Mouse (Mus musculus): ENCODE results near the gene Myo18b. TPM values are rescaled to one million over a fixed set of nuclear protein-coding genes. Genes with fewer than 3 reads are reported as not detected.

The Myo18b gene
- 2.0 and 4.1 TPM in 2 replicates for polyA plus RNA-seq (2015; fragmentation: Nextera tagmentation; extraction: Ambion mirVana)

DNA sequence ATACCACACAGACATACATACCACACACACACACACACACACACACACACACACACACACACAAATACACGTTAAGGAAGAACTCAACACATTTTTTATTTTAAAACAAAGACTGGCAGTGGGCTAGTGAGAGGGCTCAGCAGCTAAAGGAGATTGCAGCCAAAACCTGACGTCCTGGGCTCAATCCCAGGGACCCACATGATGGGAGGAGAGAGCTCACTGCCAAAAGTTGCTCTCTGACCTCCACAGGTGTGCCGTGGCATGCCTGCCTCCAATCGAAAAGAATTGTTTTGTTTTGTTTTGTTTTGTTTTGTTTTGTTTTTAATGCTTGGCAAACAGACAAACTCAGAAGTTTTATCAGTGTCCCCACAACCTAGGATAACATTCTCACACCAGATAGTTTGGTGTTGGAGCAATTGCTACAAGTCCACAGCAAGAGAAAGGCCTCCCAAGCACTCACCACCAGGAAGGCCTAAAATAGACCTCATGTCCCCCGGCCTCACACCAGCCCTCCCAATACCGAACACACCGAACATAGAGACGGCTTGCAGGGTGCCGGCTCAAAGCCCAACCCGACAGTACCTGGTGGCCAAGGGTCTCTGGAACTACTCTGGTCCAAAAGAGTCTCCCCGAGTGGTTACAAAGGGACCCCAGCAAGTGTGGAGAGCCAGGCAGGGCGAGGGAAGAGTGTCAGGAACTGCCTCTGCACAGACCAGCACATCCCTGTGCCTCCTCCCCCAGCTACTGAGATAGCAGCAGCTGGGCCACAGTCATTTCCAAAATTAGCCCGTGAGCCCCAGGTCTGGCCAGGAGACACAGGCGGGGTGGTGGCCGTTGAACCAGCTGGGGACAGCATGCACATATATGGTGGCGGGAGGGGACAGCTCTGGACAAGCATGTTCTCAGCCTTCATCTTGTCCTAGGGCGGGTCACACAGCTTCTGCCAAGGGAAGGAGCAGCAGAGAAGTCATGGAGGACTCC, at the start of gene Myo18b:
TSS of gene Myo18b (minus strand) at position 689 of the 981 bp plus-strand sequence.
- Histone ChIP-seq H3K27ac (no peak within 1 kb of the TSS), H3K9me3 (no peaks in the 10 kb centered on the region; the same call in 1 of the 2 replicates), H3K27me3 (no peaks in the 10 kb centered on the region), H3K4me3 (no peak within 1 kb of the TSS), H3K36me3 (no peaks in the 10 kb centered on the region), H3K9ac (no peak within 1 kb of the TSS), H3K4me2 (no peak within 1 kb of the TSS), H3K4me1 (no peaks in the 10 kb centered on the region)
- WGBS: 75% methylated on average over 17 of the region's 17 CpGs
- ATAC-seq (ENCODE audit: insufficient number of reproducible peaks, low FRiP score, low TSS enrichment, low read depth): peak; percentile 50; the same call in 1 of the 2 replicates

- Histone ChIP-seq H3K4me3 (no peak overlapping the region), H3K4me1 (0 out of 2 replicates have a peak, but pooled peaks cover 2% of the 10 kb centered on the region), H3K9me3 (no peaks in the 10 kb centered on the region), H3K27me3 (no peaks in the 10 kb centered on the region), H3K36me3 (0 out of 2 replicates have a peak, but pooled peaks cover 3% of the 10 kb centered on the region), H3K9ac (no peak overlapping the region), H3K4me2 (no peak overlapping the region), H3K27ac (no peak overlapping the region)
- WGBS: 54% methylated on average over 7 of the region's 7 CpGs
- no peak for ATAC-seq (ENCODE audit: insufficient number of reproducible peaks, low FRiP score, low TSS enrichment, low read depth)
Observed at GRCm38 (mm10) chr5:112945925-112946324, 49.8 kb upstream of the Myo18b start.

DNA sequence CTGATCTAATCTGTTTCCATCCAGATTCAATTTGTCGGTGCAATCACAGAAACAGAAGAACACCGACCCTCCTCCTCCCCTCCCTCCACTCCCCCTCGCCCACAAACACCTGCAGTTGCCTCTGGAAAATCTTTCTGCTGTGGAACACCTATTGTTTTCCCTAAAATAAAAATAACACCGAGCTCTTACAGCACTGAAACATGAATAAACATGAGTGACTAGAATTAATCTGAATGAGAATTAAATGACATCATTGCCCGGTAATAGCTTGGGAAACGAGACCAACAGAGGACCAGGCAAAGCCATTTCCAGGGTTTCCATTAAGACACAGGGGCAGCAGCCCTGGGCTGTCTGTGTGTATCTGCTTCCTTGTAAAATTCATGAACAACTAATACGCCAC, 46.1 kb upstream of the Myo18b start:
- no peak overlapping the region for H3K4me2 ChIP-seq
- H3K27me3 ChIP-seq: no peaks in the 10 kb centered on the region
- peaks cover 12% of the 10 kb centered on the region; the same call in 1 of the 2 replicates for H3K36me3 ChIP-seq
- H3K9ac ChIP-seq: no peak overlapping the region
- ATAC-seq (ENCODE audit: insufficient number of reproducible peaks, low FRiP score, low TSS enrichment, low read depth): no peak
- 52% methylated on average over 7 of the region's 7 CpGs for WGBS
- H3K4me1 ChIP-seq: 0 out of 2 replicates have a peak, but pooled peaks cover 2% of the 10 kb centered on the region
- H3K9me3 ChIP-seq: no peaks in the 10 kb centered on the region
- H3K4me3 ChIP-seq: no peak overlapping the region
- H3K27ac ChIP-seq: no peak overlapping the region

GRCm38 (mm10) chr5:112941001-112941400, 44.8 kb upstream of the Myo18b start:
- Histone ChIP-seq H3K27ac (no peak overlapping the region), H3K4me1 (0 out of 2 replicates have a peak, but pooled peaks cover 2% of the 10 kb centered on the region), H3K9ac (no peak overlapping the region), H3K4me2 (no peak overlapping the region), H3K36me3 (peaks cover 12% of the 10 kb centered on the region; the same call in 1 of the 2 replicates), H3K4me3 (no peak overlapping the region), H3K9me3 (no peaks in the 10 kb centered on the region), H3K27me3 (no peaks in the 10 kb centered on the region)
- ATAC-seq (ENCODE audit: insufficient number of reproducible peaks, low FRiP score, low TSS enrichment, low read depth): no peak
- 87% methylated on average over 12 of the region's 12 CpGs for WGBS

GRCm38 (mm10) chr5:112936632-112937031, 40.5 kb upstream of the Myo18b start:
- Histone ChIP-seq H3K4me1 (peaks cover 11% of the 10 kb centered on the region), H3K9me3 (no peaks in the 10 kb centered on the region), H3K4me2 (no peak overlapping the region), H3K4me3 (no peak overlapping the region), H3K36me3 (peaks cover 19% of the 10 kb centered on the region; the same call in 1 of the 2 replicates), H3K27ac (no peak overlapping the region), H3K9ac (no peak overlapping the region), H3K27me3 (no peaks in the 10 kb centered on the region)
- ATAC-seq (ENCODE audit: insufficient number of reproducible peaks, low FRiP score, low TSS enrichment, low read depth): no peak
- WGBS: 71% methylated on average over 10 of the region's 10 CpGs

- H3K27me3 ChIP-seq: no peaks in the 10 kb centered on the region
- no peaks in the 10 kb centered on the region for H3K9me3 ChIP-seq
- H3K4me1 ChIP-seq: peaks cover 11% of the 10 kb centered on the region
- ATAC-seq (ENCODE audit: insufficient number of reproducible peaks, low FRiP score, low TSS enrichment, low read depth): no peak
- H3K4me2 ChIP-seq: no peak overlapping the region
- no peak overlapping the region for H3K4me3 ChIP-seq
- H3K27ac ChIP-seq: no peak overlapping the region
- 80% methylated on average over 8 of the region's 8 CpGs for WGBS
- H3K9ac ChIP-seq: no peak overlapping the region
- H3K36me3 ChIP-seq: peaks cover 19% of the 10 kb centered on the region; the same call in 1 of the 2 replicates
Observed at GRCm38 (mm10) chr5:112935436-112935835, 39.3 kb upstream of the Myo18b start.

GRCm38 (mm10) chr5:112932878-112933567, 36.9 kb upstream of the Myo18b start:
- H3K27me3 ChIP-seq: no peaks in the 10 kb centered on the region
- no peak for ATAC-seq (ENCODE audit: insufficient number of reproducible peaks, low FRiP score, low TSS enrichment, low read depth)
- no peak overlapping the region for H3K27ac ChIP-seq
- H3K9me3 ChIP-seq: no peaks in the 10 kb centered on the region
- WGBS: 57% methylated on average over 11 of the region's 11 CpGs
- H3K9ac ChIP-seq: no peak overlapping the region
- 0 out of 2 replicates have a peak, but pooled peaks cover 13% of the 10 kb centered on the region for H3K36me3 ChIP-seq
- no peak overlapping the region for H3K4me2 ChIP-seq
- no peak overlapping the region for H3K4me3 ChIP-seq
- H3K4me1 ChIP-seq: peaks cover 16% of the 10 kb centered on the region

DNA sequence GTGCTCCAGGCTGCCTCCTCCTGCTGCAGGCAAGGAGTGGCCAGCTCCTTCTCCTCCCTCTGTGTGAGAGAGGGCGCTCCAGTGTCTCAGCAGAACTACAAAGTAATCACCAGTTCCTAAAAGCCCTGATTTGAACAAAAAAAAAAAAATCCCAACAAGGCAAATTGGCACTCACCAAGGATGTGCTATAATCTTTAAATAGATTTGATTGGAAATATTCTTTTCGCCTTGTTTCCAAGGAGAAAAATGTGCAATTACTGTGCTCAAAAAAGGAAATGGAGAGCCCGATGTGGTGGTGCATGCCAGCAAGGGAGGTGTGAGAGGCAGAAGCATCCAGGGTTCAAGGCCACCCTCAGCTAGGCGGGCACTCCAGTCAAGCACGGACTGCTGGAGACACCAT, 35.7 kb upstream of the Myo18b start:
- no peak for ATAC-seq (ENCODE audit: insufficient number of reproducible peaks, low FRiP score, low TSS enrichment, low read depth)
- H3K4me3 ChIP-seq: no peak overlapping the region
- peaks cover 16% of the 10 kb centered on the region for H3K4me1 ChIP-seq
- no peaks in the 10 kb centered on the region for H3K27me3 ChIP-seq
- 80% methylated on average over 5 of the region's 5 CpGs for WGBS
- no peaks in the 10 kb centered on the region for H3K9me3 ChIP-seq
- 0 out of 2 replicates have a peak, but pooled peaks cover 10% of the 10 kb centered on the region for H3K36me3 ChIP-seq
- no peak overlapping the region for H3K27ac ChIP-seq
- H3K9ac ChIP-seq: no peak overlapping the region
- no peak overlapping the region for H3K4me2 ChIP-seq

GRCm38 (mm10) chr5:112928201-112928881, 32.2 kb upstream of the Myo18b start:
- no peak overlapping the region for H3K4me3 ChIP-seq
- no peaks in the 10 kb centered on the region for H3K27me3 ChIP-seq
- peaks cover 7% of the 10 kb centered on the region; the same call in 1 of the 2 replicates for H3K4me1 ChIP-seq
- no peak overlapping the region for H3K9ac ChIP-seq
- no peak for ATAC-seq (ENCODE audit: insufficient number of reproducible peaks, low FRiP score, low TSS enrichment, low read depth)
- no peak overlapping the region for H3K4me2 ChIP-seq
- WGBS: 45% methylated on average over 10 of the region's 10 CpGs
- no peaks in the 10 kb centered on the region for H3K9me3 ChIP-seq
- no peaks in the 10 kb centered on the region for H3K36me3 ChIP-seq
- H3K27ac ChIP-seq: no peak overlapping the region

DNA sequence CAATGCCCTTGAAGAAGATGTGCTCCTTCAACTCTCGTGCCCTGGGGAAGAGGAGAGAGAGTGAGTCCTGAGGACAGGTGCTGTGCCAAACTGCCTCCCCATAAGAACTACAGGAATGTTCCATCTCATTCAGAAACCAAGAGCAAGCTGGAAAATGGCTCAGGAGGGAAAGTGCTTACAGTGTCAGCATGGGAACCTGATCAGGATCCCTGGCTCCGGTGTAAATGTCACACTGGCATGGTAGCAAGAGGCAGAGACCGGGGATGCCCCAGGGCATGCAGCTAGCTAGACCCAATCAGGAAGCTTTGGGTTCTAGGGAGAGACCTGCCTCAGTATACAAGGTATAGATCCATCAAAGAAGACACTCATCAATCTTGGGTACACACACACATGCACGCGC, 29.3 kb upstream of the Myo18b start:
- no peaks in the 10 kb centered on the region for H3K27me3 ChIP-seq
- 88% methylated on average over 5 of the region's 5 CpGs for WGBS
- H3K4me3 ChIP-seq: no peak overlapping the region
- H3K9me3 ChIP-seq: no peaks in the 10 kb centered on the region
- no peak overlapping the region for H3K27ac ChIP-seq
- ATAC-seq (ENCODE audit: insufficient number of reproducible peaks, low FRiP score, low TSS enrichment, low read depth): no peak
- no peaks in the 10 kb centered on the region for H3K36me3 ChIP-seq
- no peak overlapping the region for H3K4me2 ChIP-seq
- H3K9ac ChIP-seq: no peak overlapping the region
- peaks cover 5% of the 10 kb centered on the region; the same call in 1 of the 2 replicates for H3K4me1 ChIP-seq

- ATAC-seq (ENCODE audit: insufficient number of reproducible peaks, low FRiP score, low TSS enrichment, low read depth): no peak
- Histone ChIP-seq H3K36me3 (0 out of 2 replicates have a peak, but pooled peaks cover 3% of the 10 kb centered on the region), H3K4me1 (peaks cover 5% of the 10 kb centered on the region; the same call in 1 of the 2 replicates), H3K4me3 (no peak overlapping the region), H3K27me3 (no peaks in the 10 kb centered on the region), H3K9ac (no peak overlapping the region), H3K9me3 (no peaks in the 10 kb centered on the region), H3K4me2 (no peak overlapping the region), H3K27ac (no peak overlapping the region)
- 84% methylated on average over 8 of the region's 8 CpGs for WGBS
Observed at GRCm38 (mm10) chr5:112924806-112925205, 28.6 kb upstream of the Myo18b start.
